Mouse (Mus musculus) lung, postnatal 14 days (tissue): ENCODE measurements around the gene Gse1.
"Not testable (repeated sequence)": the region's sequence is repeated elsewhere in the genome, so short reads cannot be mapped to it uniquely, and the experiment has no call there.

Source experiments
- DNase-seq: peaks from one replicate; pipeline ENCODE4 v3.0.0; 2021

The Gse1 gene

DNA sequence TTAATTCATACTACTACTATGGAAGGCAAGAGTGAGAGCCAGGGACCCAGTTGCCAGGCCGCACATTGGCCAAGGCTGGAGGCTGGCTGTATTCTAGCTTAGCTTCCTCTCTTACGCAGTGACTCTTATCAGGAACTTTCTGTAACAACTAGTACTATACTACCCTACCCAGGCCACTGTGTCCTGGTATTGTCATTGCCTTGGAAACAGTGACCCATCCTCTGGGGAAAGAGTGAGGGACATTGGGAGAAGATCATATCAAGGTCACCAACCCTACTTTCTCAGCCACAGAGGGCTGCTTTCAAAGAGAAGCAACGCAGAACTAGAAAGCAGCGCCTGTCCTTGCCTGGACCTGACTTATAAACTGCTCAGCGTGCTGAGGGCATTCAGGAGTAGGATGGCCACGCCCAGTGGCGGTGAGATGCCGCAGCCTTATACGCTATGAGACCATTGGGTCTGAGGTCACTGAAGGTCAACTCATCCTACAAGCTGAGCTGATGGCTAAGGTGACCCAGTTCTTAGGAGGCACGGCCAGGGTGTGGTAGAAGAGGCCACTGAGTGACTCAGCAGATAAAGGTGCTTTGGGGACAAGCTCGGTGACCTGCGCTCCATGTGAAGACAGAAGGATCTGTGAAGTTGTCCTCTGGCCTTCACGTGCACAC lies 100.2 kb downstream of the Gse1 start:
- DNase-seq = no peak

DNA sequence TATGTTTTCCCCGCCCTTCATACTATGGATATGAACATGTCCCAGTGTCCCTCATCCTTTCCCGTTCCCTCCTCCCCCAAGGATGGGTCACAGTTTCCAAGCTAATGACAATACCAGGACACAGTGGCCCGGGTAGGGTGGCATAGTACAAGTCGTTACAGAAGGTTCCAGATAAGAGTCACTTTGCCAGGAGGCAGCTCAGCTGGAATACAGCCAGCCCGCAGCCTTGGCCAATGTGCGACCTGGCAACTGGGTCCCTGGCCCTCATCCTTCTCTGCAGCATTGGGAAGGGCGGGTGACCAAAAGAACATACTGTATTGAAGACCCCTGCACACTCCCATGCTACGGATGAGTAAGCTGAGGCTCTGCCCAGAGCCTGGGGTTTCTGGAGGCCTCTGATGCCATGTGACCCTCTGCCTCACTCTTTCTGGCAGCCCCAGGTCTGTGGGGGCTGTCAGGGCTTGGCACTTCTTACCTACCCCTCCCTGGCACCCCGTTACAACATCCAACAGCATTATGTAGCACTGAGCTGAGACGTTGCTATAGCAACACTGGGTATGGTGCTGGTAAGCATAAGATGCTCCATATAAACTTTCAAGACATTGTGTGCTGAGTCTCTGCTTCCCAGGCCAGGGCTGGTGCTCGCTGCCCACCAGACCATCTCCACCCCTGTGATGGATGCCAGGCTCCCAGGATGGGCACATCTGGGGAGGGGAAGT lies 100.9 kb downstream of the Gse1 start:
- no peak for DNase-seq

DNA sequence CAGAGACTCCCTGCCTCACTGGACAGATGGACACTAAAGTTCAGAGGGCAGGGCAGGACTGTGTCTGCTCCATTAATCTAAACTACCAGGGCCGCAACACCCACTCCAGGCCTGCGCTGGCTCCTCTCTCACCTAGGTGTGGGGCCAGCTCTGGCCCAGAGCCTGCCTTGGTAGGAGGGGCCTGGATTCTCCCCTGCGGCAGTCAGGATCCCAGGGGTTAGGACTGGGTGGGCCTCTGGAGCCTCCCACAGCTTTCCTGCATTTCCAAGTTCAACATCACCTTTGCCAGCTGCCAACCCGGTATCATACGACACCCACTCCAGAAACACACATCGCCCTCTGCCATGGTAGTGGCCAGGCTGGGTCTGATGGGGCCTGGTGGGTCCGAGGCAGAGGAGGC lies 102.8 kb downstream of the Gse1 start:
- DNase-seq = no peak

DNA sequence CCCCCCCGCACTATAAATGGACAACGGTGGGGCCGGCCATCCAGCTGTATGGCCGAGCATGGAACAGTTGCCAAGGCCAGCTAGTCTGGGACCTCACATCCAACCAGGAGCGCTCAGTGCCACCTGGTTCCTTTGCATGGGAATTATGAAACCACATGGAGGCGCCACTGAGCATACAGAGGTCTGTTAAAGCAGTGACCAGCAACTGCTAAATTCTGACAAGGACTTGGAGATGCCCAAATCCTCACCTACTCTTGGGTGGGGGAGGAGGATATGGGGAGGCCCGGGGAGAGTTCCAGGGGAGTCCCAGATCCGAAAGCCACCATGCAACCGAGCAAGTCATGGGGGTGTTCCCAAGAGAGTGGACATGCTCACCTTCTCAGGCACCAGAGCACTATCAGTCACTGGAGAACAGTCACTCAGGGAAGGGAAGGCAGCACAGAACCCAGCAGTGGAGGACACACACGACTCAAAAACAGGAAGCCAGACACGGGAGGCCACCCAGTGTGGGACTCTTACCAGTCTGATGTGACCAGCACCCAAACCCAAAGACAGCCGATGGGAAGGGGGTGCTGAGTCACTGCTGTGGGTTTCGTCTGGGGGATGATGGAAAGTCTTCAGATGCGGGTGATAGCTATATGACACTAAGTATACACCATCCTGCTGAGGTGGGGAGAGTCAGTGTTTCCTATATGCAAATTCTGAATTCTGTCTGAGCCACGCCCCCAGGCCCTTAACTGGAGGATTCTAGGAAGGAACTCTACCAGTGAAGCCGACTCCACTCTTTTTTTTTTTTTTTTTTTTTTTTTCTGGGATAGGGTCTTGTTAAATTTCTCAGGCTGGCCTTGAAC lies 104.3 kb downstream of the Gse1 start:
- DNase-seq = peak; percentile 36

DNA sequence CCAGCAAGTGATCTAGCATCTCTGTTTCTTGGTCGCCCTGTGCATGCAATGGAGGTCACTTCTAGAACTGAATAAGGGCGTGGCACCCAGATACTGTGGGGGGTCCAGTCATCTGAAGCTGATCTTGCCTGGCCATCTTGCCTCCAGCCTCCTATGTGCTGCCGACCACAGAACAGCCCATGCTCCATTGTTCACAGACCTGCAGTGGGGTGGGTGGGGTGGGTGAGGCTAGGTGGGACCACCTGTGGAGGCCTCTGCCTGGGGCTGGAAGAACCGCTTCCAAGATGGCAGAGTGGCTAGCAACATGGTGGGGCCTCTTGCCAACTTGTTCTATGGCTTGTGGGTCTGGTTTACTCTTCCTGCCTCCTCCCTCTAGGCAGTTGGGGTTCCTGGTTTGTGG lies 105.4 kb downstream of the Gse1 start:
- no peak for DNase-seq

DNA sequence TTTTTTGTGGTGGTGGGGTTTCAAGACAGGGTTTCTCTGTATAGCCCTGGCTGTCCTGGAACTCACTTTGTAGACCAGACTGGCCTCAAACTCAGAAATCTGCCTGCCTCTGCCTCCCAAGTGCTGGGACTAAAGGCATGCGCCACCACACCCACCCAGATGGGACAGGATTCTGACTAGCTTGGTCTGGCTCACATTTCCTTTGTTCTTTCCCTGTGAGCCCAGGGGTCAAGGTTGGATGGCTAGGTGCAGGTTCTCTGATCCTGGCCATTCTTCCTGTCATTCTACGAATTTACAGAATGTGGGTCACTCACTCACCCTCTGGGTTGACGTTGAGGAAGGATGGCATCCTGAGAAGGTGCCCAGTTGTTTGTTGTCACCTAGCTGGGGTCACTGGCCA lies 106.0 kb downstream of the Gse1 start:
- DNase-seq = not testable (repeated sequence)

DNA sequence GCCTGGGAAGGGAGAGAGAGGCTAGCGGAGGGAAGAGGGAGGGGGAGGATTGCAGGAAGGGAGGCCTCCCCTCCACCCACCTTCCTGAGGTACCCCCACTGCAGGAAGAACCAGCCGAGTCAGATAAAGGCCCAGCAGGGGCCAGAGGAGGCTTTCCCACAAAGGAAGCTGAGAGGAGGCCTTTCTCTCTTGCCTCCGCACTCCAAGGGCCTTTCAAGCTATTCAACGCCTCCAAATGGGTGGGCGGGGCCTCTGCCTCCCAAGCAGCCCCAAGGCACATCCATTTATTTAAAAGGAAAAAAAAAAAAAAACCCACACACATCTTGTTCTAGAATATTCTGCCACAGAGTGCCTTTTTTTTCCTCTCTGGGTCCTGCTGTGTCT lies 106.6 kb downstream of the Gse1 start:
- DNase-seq = no peak

DNA sequence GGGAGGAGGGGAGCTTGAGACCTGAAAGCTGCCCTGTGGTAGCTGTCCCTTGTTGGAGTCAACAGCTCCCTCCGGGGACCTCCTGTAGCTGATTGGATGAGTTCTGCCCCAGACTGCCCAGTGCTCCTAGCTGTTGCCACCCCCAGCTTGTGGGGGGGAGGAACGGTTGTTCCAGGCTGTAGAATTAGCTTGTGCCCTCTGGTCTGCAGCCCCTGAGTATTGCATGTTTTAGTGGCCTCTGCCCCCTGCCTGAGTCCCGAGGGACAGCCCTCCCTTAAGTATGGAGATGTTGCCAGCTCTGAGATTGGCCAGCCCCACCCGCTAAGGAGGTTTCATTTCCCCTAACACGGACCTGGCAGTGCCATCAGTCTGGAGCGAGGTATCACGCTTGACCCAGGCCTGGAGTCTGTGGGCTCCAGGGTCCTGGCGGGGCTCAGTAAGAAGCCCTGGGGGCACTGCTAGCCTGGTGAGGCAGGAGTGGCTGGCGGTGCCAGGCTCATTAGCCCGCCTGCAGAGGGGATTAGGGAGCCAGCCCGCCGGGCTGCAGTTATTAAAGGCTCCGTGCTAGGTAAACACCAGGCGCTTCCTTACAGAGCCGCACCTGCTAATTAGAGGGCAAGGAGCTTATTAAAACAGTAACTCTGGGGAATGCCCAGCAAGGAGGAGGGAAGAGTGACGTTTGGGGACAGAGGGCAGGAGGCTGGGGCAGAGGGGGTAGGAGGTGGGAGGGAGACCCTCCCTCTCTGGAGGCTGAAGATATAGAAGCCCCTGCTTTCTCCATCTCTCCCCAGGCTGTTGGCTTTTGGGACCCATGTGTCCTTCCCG lies 107.2 kb downstream of the Gse1 start:
- DNase-seq = no peak

DNA sequence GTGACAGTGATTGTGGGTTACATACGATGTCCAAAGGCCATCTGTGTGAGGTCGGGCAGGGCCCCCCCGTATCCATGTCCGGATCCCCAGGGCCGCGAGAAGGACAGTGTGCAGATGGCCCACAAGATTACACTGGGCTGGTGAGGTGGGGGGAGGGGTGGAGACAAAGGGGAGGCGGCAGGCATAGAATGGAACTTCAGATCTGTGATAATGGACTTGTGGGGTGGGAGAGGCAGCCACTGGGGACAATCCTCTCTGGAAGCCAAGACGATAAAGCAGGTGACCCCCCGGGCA lies 107.8 kb downstream of the Gse1 start:
- DNase-seq = no peak

DNA sequence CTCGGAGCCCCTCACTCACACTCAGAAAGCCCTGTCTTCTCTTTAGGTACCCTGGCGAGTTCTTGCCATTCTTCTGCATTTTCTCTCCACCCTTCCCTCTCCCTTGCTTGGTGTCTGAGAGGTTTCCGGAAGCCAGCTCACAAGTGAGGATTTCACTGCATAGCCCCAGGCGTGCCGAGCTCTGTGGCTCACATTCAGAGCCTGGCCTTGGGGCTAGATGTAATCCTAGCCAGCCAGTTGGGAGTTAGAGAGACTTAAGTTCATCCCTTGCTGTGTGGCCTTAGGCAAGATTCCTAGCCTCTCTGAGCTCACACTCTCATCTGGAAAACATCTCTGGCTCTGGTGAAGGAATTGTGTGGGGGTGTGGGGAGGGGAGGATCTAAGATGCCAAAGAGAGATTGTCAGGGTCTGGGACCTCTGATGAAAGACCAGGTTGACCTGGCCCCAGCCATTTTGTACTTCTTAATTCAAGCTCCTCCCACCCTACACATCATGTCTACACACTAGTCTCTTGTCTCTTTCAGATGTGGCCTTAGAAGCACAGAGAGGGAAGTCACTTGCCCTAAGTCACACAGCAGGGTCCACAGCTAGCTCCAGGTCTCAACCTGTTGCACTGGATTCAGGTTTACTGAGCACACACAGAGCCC lies 108.8 kb downstream of the Gse1 start:
- no peak for DNase-seq

DNA sequence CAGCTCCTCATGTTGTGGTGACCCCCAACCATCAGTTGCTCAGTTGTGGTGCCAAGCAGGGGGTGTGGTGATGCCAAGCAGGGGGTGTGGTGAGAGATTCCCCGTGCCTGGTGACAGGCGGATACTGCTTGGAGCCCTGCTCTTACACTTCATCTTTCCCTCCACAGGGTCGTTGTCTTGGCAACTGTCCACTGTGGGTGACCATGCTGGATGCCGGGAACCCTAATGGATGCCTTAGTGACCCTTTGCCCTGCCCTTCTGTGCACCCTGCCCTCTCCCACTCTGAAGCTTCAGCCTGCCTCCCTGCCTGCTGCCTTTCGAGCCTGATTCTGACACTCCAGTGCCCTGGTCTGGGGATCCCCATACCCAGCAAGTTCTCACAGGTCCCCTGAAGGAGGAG lies 109.4 kb downstream of the Gse1 start:
- DNase-seq = no peak

DNA sequence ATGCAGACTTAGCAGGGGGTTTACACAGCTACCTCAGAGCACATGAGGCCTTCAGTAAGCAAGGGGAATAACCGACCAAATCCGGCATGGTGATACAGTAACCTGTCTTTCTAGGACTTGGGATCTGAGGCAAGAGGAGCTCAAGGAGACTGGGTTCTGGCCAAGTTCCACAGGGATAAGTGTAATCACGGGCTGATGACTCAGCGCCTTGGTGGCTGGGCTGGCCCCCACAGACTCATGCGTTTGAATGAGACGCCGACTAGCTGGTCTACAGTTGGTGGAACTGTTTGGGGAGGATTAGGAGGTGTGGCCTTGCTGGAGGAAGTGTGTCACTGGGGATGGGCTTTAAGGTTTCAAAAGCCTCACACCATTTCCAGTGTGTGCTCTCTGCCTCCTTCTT lies 110.4 kb downstream of the Gse1 start:
- no peak for DNase-seq

DNA sequence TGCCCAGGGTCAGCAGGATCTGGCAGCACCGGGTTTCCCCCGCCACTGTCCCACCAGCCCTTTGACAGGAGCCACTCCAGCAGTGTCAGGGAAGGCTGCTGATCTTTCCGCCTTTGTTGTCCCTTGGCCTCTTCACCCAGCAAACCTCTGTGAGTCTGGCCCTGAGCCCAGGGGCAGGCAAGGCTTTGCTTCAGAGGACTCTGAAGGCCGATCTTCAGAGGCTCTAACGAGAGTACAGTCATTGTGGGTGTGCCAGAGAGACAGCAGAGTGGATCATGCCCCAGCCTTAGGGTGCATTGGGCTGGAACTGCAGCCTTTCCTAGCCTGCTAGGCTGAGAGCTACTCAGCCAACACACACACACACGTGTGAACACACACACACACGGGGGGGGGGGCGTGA lies 111.5 kb downstream of the Gse1 start:
- no peak for DNase-seq

DNA sequence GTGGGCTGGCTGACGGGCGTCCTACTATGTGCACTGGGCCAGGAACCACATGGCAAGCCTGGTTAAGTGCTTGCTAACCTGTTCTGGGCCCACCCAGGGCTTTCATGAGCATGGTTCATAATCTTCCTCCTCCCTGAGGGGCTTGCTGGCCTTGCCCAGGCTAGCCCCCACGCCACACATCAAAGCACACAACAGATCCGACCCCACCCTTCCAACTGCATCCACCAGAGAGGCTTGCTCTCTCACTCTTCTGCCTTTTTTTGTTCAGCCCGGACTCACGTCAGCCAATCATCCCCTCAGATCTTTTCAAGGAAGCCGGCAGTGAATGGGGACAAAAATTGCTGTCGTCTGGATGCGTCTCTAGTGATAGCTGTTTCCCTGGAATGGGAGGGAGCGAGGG lies 112.9 kb downstream of the Gse1 start:
- DNase-seq = no peak

DNA sequence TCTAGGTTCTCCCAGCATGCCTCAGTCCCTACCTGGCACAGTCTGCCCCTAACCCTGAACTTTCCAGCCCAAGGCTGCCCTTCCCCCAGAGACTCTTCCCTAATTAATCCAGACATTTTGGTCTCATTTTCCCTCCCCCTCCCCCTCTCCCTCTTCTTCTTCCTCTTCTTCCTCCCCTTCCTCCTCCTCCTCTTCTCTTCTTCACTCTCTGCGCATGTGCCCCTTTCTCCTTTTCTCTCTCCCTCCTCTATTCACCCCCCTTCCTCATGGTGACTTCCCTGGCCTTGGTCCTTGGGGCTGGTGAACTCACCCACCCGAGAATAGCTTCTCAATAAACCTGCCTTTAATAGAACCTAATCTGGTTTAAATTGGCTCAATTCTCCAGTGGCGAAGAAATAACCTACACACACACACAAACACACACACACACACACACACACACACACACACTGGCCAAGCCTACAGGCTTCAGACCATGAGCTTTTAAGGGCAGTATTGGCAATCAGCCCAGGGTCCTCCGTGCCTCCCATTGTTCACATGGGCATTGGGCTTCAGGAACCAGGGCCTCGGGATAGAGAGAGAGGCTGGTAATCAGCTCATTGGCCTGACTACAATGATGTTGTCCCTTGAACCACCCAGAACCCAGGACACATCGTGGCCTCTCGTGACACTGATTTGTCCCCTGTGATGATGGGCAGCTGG lies 114.7 kb downstream of the Gse1 start:
- DNase-seq = peak; percentile 51

DNA sequence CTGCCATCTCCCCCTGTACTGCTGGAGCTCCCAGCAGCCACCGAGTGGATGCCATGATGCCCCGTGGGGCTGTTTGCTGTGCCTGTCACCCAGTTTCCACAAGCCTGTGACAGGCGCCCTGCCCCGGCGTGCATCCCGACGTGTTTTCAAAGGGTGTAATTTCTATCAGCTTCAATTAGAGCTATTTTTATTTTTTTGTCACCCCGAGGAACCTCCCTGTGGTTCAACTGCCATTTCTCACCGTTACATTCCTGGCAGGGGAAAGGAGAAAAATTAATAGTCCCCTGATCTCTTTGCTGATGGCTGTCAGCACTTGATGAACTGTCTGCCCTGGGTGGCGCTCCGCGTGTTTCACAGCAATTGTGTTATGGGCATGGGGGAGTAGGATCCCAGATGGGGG lies 115.3 kb downstream of the Gse1 start:
- no peak for DNase-seq

DNA sequence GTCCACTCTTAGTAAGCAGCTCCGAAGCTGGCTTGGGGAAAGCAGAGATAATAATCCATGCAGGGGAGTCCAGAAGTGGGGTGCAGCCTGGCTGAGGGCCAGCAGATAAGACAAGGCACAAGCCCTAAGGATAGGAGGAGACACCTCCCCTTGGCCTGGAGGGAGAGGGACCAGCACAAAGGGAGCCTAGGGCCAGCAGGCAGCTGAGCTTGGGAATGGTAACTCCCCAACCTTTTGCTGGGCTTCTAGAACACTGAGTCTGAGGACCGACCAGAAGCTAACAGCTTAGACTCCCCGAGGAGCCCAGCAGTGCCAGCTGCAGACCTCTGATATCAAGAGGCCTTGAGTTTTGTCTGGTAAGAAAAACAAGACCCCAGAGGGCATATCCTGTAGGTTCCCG lies 115.9 kb downstream of the Gse1 start:
- DNase-seq = no peak

DNA sequence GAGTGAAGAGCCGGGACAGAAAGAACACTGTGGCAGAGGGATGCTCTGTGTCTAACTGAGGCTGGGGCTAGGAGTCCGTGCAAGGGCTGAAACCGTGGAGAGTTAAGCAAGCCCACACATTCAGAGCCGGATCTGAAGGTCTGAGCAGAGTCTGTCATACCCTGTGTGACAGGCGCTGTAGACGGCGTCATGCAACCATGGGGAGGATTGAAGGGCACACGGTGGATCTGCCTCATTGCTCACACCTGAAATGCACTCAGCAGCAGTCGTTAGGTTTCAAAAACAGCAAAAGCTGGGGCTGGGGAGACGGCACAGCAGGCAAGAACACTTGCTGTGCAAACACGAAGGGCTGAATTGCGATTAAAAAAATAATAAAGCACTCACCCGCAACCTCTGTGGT lies 116.3 kb downstream of the Gse1 start:
- no peak for DNase-seq

DNA sequence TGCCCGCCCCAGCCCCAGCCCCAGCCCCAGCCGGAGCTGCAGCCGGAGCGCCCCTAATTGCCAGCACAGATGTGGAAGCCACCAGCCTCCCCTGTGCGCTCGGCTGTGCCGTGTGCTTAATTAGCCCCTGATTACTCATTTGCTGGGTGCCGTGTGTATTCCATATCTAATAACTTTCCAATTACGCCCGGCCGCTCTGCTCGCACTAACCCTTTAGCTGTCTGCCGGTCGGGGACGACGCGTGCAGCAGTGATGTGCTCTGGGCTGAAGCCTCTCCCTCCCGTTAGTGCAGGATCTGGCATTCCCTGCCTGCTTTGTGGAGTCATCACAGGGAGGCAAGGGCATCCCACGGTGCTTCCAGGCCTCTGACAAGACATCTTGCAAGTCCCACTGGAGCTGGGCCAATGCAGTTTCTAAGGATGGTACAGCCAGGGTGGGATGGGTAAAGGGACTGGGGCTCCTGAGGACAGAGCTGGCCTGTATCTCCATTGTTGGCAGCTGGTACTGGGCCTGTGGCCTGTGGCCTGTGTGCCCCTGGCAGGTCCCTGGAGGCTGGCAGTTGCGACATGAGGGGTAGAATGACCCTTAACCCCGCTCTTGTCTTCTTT lies 119.6 kb downstream of the Gse1 start:
- DNase-seq = no peak

DNA sequence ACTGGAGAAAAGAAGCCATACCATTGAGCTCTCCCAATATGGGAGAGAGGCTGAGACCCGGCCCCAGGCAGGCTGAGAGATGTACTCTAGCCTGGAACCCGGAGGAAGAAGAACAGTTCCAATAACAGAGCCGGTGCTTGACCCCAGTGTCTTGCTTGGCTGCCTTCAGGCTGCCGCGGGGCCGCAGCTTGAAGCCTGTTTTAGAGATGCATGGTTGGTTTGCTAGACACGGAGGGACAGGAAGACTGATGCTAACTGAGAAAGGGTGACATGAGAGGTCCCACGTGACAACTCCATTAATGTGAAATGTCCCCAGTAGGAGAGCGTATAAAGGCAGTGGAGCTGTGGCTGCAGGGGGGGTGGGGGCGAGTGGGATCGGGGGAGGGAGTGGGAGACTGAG lies 120.7 kb downstream of the Gse1 start:
- DNase-seq = no peak

DNA sequence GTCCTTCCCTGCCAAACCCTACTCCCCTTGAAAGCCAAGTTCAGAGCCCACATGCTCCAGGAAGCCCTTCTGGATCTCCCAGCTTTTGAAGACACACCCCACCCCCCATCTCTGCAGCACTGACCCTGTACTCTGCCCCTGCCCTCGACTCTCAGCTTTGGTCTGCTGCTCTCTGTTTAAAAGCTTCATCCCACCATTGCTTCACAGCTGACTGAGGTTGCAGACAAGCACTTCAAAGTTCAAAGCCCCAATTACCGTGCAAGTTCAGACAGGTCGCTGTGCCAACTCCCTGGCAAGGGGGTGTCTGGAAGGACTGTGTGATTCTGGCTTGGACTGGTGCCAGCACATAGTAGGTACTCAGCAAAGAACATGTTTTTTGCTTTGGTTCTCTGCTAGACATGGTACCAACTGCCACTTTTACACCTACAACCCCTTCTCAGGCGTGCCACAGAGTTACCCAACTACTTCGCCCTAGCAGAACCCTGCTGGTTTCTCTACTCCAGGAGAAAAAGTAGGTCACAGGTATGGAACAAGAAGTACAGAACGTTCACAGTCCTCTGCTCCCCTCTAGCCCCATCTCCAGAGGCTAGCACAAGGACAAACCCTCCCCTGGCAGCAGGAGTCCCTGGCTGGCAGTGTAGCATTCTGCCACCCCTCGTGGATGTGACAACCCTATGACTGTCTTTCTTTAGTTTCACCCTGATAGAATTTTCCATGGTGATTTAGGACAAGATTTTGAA lies 123.2 kb downstream of the Gse1 start:
- no peak for DNase-seq
